Mouse (Mus musculus): Measurements from ENCODE around the gene Aimp2. TPM values are rescaled to one million over a fixed set of nuclear protein-coding genes. Genes with fewer than 3 reads are reported as not detected.

The Aimp2 gene
- polyA plus RNA-seq, 1 experiment from 2014 or later = 80.0 TPM

DNA sequence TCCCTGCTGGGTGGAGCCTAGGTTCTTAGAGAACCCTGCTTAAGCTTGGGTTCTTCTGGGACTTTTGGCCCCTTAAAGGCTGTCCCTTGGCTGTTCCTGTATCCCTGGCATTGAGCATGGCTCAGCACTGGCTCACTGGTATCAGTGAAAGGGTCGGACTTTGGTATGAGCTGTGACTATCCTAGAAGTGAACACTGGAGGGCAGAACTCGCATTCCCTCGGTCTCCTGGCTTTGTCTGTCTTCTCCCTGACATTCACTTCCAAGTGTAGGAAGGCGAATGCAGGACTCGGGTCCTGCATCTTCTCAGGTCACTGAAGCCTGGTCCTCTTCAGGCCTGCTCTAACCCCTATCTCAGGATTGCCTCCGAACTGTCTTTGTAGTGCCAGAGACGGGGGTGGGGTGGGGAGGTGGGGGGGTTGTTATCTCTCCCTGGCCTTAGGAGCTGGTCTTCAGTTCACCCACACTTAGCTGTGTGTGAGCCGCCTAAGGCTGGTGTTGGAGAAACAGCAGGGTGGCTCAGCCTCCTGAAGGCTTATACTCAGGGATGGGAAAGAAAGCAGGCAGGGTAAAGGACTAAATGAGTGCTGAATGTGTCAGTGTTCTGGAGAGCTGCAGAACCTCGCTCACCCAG is 17.3 kb downstream of the Aimp2 start:
- H3K36me3 ChIP-seq = peaks cover 74% of the 10 kb centered on the region

DNA sequence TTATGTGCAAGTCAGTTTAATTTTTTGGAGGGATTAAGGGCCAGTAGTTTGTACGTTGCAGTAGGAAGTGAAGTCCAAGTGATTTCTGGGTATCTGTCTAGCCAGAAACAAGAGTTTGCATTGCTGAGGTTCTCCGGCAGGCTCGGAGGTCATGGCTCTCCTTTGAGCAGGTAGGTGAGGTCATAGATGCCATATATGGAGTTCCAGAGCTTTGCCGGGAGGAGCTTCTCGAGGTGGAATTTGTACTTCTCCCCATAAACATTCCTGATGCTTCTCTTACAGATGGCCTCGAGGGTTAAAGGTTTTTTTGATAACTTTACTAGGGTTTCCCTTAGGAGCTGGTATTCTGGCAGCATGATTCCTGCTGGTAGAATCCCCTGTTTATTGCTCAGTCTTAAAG is 18.9 kb downstream of the Aimp2 start:
- Histone ChIP-seq H3K4me3 (no peak overlapping the region), H3K4me2 (replicated peaks) (no peak overlapping the region), H3K36me3 (peaks cover 78% of the 10 kb centered on the region), H3K9me3 (no peaks in the 10 kb centered on the region), H3K27me3 (replicated peaks) (no peaks in the 10 kb centered on the region), H3K4me1 (no peaks in the 10 kb centered on the region), H3K27ac (no peak overlapping the region), H3K9ac (no peak overlapping the region)
- 90% methylated on average over 6 of the region's 6 CpGs for WGBS
- no peak for ATAC-seq (ENCODE audit: low FRiP score, low read depth)

More for the DNA sequence above, 17.3 kb downstream of the Aimp2 start:
- H3K9ac ChIP-seq = no peak overlapping the region
- no peak for ATAC-seq (ENCODE audit: low FRiP score, low read depth)
- no peaks in the 10 kb centered on the region for H3K4me1 ChIP-seq
- H3K9me3 ChIP-seq = no peaks in the 10 kb centered on the region
- H3K4me2 ChIP-seq (replicated peaks) = no peak overlapping the region
- no peaks in the 10 kb centered on the region for H3K27me3 ChIP-seq (replicated peaks)
- H3K27ac ChIP-seq = no peak overlapping the region
- no peak overlapping the region for H3K4me3 ChIP-seq
- WGBS = 79% methylated on average over 9 of the region's 9 CpGs

GRCm38 (mm10) chr5:143885274-143885673 is 24.4 kb downstream of the Aimp2 start:
- WGBS = 98% methylated on average over 3 of the region's 3 CpGs
- no peak overlapping the region for H3K4me3 ChIP-seq
- no peak overlapping the region for H3K27ac ChIP-seq
- H3K9ac ChIP-seq = no peak overlapping the region
- ATAC-seq (ENCODE audit: low FRiP score, low read depth) = no peak
- H3K27me3 ChIP-seq (replicated peaks) = no peaks in the 10 kb centered on the region
- H3K4me2 ChIP-seq (replicated peaks) = no peak overlapping the region
- H3K9me3 ChIP-seq = no peaks in the 10 kb centered on the region
- H3K4me1 ChIP-seq = no peaks in the 10 kb centered on the region
- peaks cover 94% of the 10 kb centered on the region for H3K36me3 ChIP-seq

DNA sequence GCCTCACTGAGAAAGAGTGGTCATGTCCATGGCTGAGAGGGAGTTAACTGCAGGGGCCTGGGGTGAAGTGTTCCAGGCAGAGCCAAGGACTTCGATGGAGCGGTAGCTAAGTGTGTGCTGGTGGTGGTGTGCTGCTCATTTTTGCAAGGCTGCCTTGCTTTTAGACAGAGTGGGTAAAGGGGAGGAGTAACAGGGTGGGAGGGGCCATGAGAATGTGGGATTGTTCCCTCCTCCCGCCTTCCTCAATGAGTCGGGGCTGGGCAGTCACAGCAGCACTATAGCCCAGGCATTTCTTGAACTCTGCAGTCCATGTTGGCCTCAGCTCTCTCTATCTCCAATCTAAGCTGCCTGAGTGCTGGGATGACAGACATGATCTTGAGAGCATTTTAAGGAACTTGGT is 35.1 kb downstream of the Aimp2 start:
- H3K27me3 ChIP-seq (replicated peaks) = no peaks in the 10 kb centered on the region
- H3K4me2 ChIP-seq (replicated peaks) = no peak overlapping the region
- no peaks in the 10 kb centered on the region for H3K9me3 ChIP-seq
- no peak overlapping the region for H3K9ac ChIP-seq
- H3K4me1 ChIP-seq = no peaks in the 10 kb centered on the region
- no peak overlapping the region for H3K4me3 ChIP-seq
- WGBS = 84% methylated on average over 4 of the region's 4 CpGs
- no peak overlapping the region for H3K27ac ChIP-seq
- H3K36me3 ChIP-seq = peaks cover 74% of the 10 kb centered on the region
- no peak for ATAC-seq (ENCODE audit: low FRiP score, low read depth)

DNA sequence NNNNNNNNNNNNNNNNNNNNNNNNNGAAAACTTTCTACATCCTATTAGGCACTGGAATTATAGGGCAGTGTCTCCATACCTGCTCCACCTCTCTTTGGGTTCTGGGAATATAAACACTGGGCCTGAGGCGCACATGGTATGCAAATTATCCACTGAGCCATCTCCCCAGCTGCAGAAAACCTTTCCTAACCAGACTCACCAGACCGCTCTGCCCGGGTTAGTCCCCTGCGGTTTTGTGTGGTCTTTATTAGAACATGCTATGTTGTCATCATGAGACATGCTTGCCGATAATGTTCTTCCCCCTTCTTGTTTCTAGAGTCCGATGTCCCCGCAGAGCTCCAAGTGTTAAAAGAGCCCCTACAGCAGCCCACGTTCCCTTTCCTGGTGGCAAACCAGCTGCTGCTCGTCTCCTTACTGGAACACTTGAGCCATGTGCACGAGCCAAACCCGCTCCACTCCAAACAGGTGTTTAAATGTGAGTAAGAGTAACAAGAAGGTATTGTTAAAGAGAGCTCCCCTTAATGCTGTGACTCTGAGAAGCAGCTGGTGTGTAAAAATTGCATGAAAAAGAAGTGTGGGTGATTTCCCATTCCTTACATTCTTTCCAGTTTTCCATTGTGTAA is 38.0 kb downstream of the Aimp2 start:
- Histone ChIP-seq H3K4me2 (replicated peaks) (no peak overlapping the region), H3K36me3 (peaks cover 47% of the 10 kb centered on the region), H3K4me3 (no peak overlapping the region), H3K27me3 (replicated peaks) (no peaks in the 10 kb centered on the region), H3K27ac (no peak overlapping the region), H3K9me3 (no peaks in the 10 kb centered on the region), H3K4me1 (no peaks in the 10 kb centered on the region), H3K9ac (no peak overlapping the region)
- no peak for ATAC-seq (ENCODE audit: low FRiP score, low read depth)
- 91% methylated on average over 11 of the region's 11 CpGs for WGBS

Other genes starting within 250 kb of the Aimp2 start
- 34.3 and 35.4 TPM in 2 replicates for gene Usp42, start 177.6 kb downstream of the Aimp2 start, polyA plus RNA-seq (2016; fragmentation: Nextera tagmentation; extraction: Ambion mirVana)
- 47.9 and 53.0 TPM in 2 replicates for gene Eif2ak1, start 92.1 kb downstream of the Aimp2 start, polyA plus RNA-seq (2016; fragmentation: Nextera tagmentation; extraction: Ambion mirVana)
- gene Ankrd61, start 12.2 kb downstream of the Aimp2 start, polyA plus RNA-seq (2016; fragmentation: Nextera tagmentation; extraction: Ambion mirVana) = 0.31 and 0.32 TPM in 2 replicates
- gene Pms2, start 117 bp upstream of the Aimp2 start, polyA plus RNA-seq (2016; fragmentation: Nextera tagmentation; extraction: Ambion mirVana) = 28.8 and 34.1 TPM in 2 replicates
- 1.0 and 2.1 TPM in 2 replicates for gene Gm42421, start 18.3 kb upstream of the Aimp2 start, polyA plus RNA-seq (2016; fragmentation: Nextera tagmentation; extraction: Ambion mirVana)
- 1.5 and 1.9 TPM in 2 replicates for gene Rsph10b, start 23.2 kb upstream of the Aimp2 start, polyA plus RNA-seq (2016; fragmentation: Nextera tagmentation; extraction: Ambion mirVana)
- gene Ccz1, start 105.0 kb upstream of the Aimp2 start, polyA plus RNA-seq (2016; fragmentation: Nextera tagmentation; extraction: Ambion mirVana) = 105 and 120 TPM in 2 replicates
- gene Ocm, start 116.8 kb upstream of the Aimp2 start, polyA plus RNA-seq (2016; fragmentation: Nextera tagmentation; extraction: Ambion mirVana) = 0.32 TPM in 1 of 2 replicates, not detected in the other
- gene Lmtk2, start 190.6 kb upstream of the Aimp2 start, polyA plus RNA-seq (2016; fragmentation: Nextera tagmentation; extraction: Ambion mirVana) = 7.7 and 9.0 TPM in 2 replicates

Data from neural tube, embryonic 12.5 days (tissue).